Mouse (Mus musculus) kidney, postnatal 10 days (tissue): ENCODE measurements around the gene Dnajc15.

Source experiments
- DNase-seq: peaks from one replicate; pipeline ENCODE4 v3.0.0; 2021; ENCODE audit warnings: mixed read lengths

The Dnajc15 gene

DNA sequence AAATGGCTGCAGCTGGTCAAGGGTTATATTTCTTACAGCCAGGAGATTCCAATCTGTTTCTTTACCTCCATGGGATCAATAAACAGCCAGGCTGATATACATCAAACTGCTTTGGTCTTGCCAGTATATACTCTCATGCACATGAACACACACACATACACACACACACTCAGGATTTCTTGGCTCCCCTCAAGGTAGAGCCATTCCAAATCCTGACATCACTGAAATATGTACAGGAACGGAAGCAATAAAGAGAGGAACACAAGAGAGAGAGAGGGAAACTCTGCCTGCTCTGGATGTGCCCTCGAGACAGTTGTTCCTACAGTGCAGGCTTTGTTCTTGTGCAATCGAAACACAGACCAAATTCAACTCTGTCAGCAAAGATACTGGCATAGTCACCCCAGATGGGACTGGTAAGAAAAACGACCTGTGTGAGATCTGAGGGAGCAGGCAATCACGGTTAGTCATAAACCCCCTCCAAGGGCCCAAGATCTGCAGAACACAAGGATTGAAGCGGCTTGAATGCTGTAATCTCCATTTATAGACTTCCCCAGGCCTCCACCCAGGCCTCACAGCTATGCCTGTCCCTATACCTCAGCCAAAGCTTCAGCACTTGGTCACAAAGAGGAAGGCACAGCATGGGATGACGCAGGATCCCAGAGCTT is 80.5 kb downstream of the Dnajc15 start:
- DNase-seq, result no peak

DNA sequence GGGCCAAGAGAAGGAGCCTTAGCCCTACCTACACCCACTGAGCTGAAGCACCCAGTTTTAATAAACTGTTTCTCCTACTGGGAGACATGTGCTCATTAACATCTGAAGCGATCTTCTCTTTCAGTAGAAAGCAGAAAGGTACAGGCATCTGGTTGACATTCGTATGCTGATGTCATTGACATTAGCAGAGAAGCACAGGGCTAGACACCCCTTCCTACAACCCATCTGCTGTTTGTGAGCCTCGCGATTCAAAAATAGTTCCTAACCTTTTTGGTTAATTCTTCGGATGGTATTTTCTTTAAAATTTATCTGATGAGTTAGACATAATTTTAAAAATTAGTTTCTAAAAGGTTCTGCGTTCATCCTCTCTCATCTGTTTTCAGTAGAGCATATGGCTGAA is 81.9 kb downstream of the Dnajc15 start:
- DNase-seq, result no peak

GRCm38 (mm10) chr14:77783217-77783616 is 91.7 kb downstream of the Dnajc15 start:
- peak; percentile 20 for DNase-seq

DNA sequence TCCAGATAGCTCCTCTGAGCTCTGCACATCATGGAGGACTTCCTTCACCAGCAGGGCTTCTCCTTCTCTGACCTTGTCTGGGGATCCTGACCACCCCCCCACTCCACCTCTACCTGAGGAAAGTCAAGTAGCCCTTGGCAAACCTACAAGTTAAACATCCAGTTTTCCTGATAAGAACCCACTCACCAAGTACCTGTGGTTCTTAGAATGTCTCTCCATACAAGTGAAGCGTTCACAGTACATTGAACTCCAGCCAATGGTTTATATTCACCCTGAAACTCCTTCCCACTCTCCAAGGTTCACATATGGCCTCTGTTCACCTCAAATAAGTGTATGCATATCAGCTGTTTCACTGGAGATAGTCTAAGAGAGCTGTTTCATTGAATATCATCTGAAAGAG is 97.6 kb downstream of the Dnajc15 start:
- DNase-seq, result no peak

GRCm38 (mm10) chr14:77776005-77776531 is 98.9 kb downstream of the Dnajc15 start:
- no peak for DNase-seq

GRCm38 (mm10) chr14:77773331-77773730 is 101.6 kb downstream of the Dnajc15 start:
- DNase-seq, result no peak

DNA sequence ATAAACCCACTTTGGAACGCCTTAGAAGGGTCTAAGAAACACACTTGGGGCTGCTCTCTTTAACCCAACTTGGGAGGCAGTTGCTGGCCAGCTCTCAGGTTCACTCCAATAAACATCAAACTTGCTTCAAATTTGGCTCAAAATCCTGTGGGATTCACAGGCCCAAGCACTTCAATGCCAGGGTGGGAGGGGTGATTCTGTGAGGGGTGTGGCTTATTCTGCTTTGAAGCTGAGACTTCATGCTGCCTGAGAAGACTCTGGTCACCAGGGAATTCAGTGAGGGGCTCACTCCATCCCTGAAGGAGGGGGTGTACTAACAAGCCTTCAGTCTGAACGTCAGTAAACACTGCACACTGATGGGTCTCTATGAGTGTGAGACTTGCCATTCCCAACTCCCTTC is 103.3 kb downstream of the Dnajc15 start:
- no peak for DNase-seq
